Mouse (Mus musculus) lung, postnatal 0 days (tissue): ENCODE results near the gene Pdlim7. TPM values are rescaled to one million over a fixed set of nuclear protein-coding genes. Genes with fewer than 3 reads are reported as not detected.

Experiments
- ATAC-seq: fragments of 200-750 bp; cut with Nextera tagmentation; 2 replicates; pipeline ENCODE4 v1.8.0; 2017; ENCODE audit warnings: moderate library complexity
- DNase-seq: peaks from one replicate; pipeline ENCODE4 v3.0.0-alpha.2; 2016; ENCODE audit warnings: low spot score
- H3K27ac ChIP-seq: fragments of 300-500 bp; sonication (generic); 2 replicates; pipeline ENCODE4 v1.5.1; 2014; ENCODE audit warnings: antibody characterized with exemption, mild to moderate bottlenecking, low read length, mixed read lengths
- H3K27me3 ChIP-seq: fragments of 300-500 bp; sonication (generic); replicated peaks from 2 replicates; pipeline ENCODE4 v1.6.1; 2014; ENCODE audit warnings: low read length, mixed read lengths; ENCODE audit not compliant: insufficient read depth
- H3K36me3 ChIP-seq: fragments of 300-500 bp; sonication (generic); 2 replicates; pipeline ENCODE4 v1.6.1; 2014; ENCODE audit warnings: low read length, mixed read lengths; ENCODE audit not compliant: insufficient read depth
- H3K4me1 ChIP-seq: fragments of 300-500 bp; sonication (generic); 2 replicates; pipeline ENCODE4 v1.6.1; 2014; ENCODE audit warnings: antibody characterized with exemption, low read depth, low read length, mixed read lengths; ENCODE audit not compliant: insufficient read depth
- H3K4me2 ChIP-seq: fragments of 300-500 bp; sonication (generic); replicated peaks from 2 replicates; pipeline ENCODE4 v1.6.1; 2014; ENCODE audit warnings: low read depth, mild to moderate bottlenecking, low read length, moderate library complexity, mixed read lengths
- H3K4me3 ChIP-seq: fragments of 300-500 bp; sonication (generic); 2 replicates; pipeline ENCODE4 v1.5.1; 2014; ENCODE audit warnings: low read depth, low read length
- H3K9ac ChIP-seq: fragments of 300-500 bp; sonication (generic); replicated peaks from 2 replicates; pipeline ENCODE4 v1.6.1; 2014; ENCODE audit warnings: low read depth, mild to moderate bottlenecking
- H3K9me3 ChIP-seq: fragments of 300-500 bp; sonication (generic); 2 replicates; pipeline ENCODE4 v1.6.1; 2016; ENCODE audit warnings: low read length, mixed read lengths
- CTCF ChIP-seq: IDR thresholded peaks from 2 replicates; pipeline ENCODE4 v1.5.1; 2016; ENCODE audit warnings: antibody characterized with exemption, mild to moderate bottlenecking
- EP300 ChIP-seq: IDR thresholded peaks from 2 replicates; pipeline ENCODE4 v1.6.1; 2016; ENCODE audit warnings: antibody characterized with exemption, mild to moderate bottlenecking, control low read depth
- WGBS: fragments of 180-500 bp; shearing (Covaris S2); extraction: QIAGEN DNeasy Blood & Tissue Kit; methylation state at CpG from one replicate; pipeline ENCODE4 v1.1.7; 2014; 5-methylcytosine and 5-hydroxymethylcytosine counted together
- polyA plus RNA-seq: library from polyadenylated mRNA; unstranded; fragments of >200 nt; fragmentation: Nextera tagmentation; extraction: Ambion mirVana; gene quantifications from 2 replicates; pipeline ENCODE4 v1.2.1, GENCODE M21; 2015

The Pdlim7 gene
- polyA plus RNA-seq, 1 experiment from 2014 or later, result 111 TPM

DNA sequence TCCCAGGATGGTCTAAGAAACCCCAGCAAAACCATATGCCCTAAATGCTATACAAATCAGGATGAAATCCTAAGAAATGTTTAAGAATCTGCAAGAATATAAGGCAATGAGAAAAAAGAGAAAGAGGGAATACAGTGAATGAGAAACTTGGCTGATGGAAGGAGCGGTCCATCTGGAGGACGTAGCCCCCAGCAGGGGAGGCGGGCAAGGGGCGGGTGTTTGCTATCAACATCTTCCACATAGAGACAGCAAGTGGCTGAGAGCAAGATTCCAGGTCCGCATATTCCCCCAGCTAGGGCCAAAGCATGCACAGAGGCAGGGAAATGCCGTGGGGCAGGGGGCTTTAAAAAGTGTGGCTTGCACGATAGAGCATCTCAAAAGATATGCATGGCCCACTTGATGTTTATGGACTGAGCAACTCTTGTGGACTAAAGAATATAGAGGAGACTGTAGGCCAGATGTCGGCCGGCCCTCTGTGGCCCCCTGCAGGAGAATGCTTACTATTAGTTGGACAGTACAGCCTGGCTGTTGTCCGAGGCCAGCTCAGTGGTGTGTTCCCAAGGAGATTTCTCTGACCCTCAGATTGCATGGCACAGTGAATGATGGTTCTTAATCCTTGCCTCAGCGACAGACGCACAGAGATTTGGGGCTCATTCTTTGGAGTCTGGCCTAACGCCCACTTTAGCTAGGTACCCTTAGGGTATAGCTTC is 44.5 kb downstream of the Pdlim7 start:
- TF ChIP-seq CTCF (peak; percentile 73), EP300 (no peak)
- Histone ChIP-seq H3K27me3 (peaks cover 7% of the 10 kb centered on the region; the same call in 1 of the 2 replicates), H3K4me2 (no peak overlapping the region), H3K4me3 (no peak overlapping the region), H3K9ac (no peak overlapping the region), H3K27ac (no peak overlapping the region), H3K9me3 (no peaks in the 10 kb centered on the region), H3K4me1 (peaks cover 20% of the 10 kb centered on the region), H3K36me3 (no peaks in the 10 kb centered on the region)
- WGBS, result 42% methylated on average over 13 of the region's 13 CpGs
- ATAC-seq (peak; percentile 20; the same call in 1 of the 2 replicates), DNase-seq (peak; percentile 73)

GRCm38 (mm10) chr13:55465830-55466440 is 47.5 kb downstream of the Pdlim7 start:
- TF ChIP-seq CTCF (no peak), EP300 (no peak)
- WGBS, result 68% methylated on average over 5 of the region's 5 CpGs
- Histone ChIP-seq H3K4me3 (no peak overlapping the region), H3K27me3 (0 out of 2 replicates have a peak, but pooled peaks cover 7% of the 10 kb centered on the region), H3K36me3 (peaks cover 6% of the 10 kb centered on the region; the same call in 1 of the 2 replicates), H3K9me3 (no peaks in the 10 kb centered on the region), H3K27ac (no peak overlapping the region), H3K9ac (no peak overlapping the region), H3K4me2 (no peak overlapping the region), H3K4me1 (peaks cover 13% of the 10 kb centered on the region)
- DNase-seq, result no peak
- ATAC-seq, result no peak

DNA sequence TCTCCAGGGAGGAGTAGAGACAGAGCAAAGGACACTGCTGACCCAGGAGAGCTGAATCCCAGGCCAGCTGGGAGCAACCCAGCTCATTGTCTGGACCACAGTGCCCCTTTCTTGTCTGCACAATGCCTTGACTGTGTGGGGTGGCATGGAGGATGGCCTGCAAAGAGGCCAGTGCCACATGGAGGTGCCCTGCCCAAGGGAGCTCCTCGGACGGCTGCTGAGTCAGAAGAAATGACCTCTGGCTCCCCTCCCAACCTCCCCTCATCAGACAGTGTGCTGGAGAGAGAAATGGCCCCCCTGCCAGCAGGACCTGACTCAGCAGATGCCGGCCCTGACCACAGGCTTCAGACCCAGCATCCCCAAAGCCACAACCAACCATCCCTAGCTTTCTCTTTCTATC is 48.3 kb downstream of the Pdlim7 start:
- 44% methylated on average over 3 of the region's 3 CpGs for WGBS
- Histone ChIP-seq H3K27ac (no peak overlapping the region), H3K9me3 (no peaks in the 10 kb centered on the region), H3K4me1 (peaks cover 10% of the 10 kb centered on the region; the same call in 1 of the 2 replicates), H3K36me3 (peaks cover 6% of the 10 kb centered on the region; the same call in 1 of the 2 replicates), H3K27me3 (no peaks in the 10 kb centered on the region), H3K4me3 (no peak overlapping the region), H3K4me2 (no peak overlapping the region), H3K9ac (no peak overlapping the region)
- DNase-seq (no peak), ATAC-seq (no peak)
- no peak for TF ChIP-seq CTCF
- no peak for TF ChIP-seq EP300

- Histone ChIP-seq H3K9me3 (no peaks in the 10 kb centered on the region), H3K27me3 (no peaks in the 10 kb centered on the region), H3K27ac (no peak within 1 kb of the TSS), H3K36me3 (peaks cover 8% of the 10 kb centered on the region; the same call in 1 of the 2 replicates), H3K4me2 (peak within 1 kb of the TSS; percentile 88), H3K4me3 (peak within 1 kb of the TSS; percentile 49), H3K9ac (peak within 1 kb of the TSS; percentile 32), H3K4me1 (peaks cover 10% of the 10 kb centered on the region; the same call in 1 of the 2 replicates)
- no peak for TF ChIP-seq CTCF
- TF ChIP-seq EP300, result no peak
- ATAC-seq (peak; percentile 46), DNase-seq (no peak)
- under 1% methylated on average over 59 of the region's 84 CpGs for WGBS
These were observed 49.2 kb downstream of the Pdlim7 start, which contains the start of gene Prr7 for GRCm38 (mm10) chr13:55464027-55464884. Gene Prr7, plus strand, starts transcription at chr13:55464267.

DNA sequence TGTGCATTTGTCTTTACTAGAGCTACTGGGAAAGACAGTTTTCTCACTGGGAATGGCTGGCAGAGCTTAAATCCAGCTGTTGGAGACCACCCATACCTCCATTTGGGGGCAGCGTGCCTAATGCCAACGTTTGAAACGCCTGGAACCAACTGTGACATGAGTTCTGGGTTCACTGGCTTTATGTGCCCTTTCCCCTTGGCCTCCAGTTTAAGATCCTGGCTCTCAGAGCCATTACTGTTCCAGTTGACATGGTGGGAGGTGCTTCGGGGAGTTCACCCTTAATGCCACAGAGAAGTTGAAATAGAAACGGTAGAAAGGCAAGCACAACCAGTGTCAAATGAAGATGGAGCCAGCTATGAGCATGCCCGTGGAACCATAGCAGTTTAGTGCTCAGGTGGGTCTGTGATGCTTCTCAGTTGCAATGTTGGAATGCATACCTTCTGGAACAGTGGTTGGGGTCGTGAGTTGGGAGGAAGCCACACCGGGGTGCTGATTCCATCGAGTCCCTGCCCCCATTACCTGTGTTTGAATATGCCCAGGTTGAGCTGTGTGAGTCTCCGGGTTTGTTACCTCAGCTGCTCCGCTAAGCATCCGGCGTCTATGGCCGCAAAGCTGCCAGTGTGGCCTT is 50.0 kb downstream of the Pdlim7 start:
- H3K4me1 ChIP-seq, result peaks cover 10% of the 10 kb centered on the region; the same call in 1 of the 2 replicates
- H3K4me2 ChIP-seq, result peak overlapping the region; percentile 88
- no peak overlapping the region; the same call in 1 of the 2 replicates for H3K9ac ChIP-seq
- H3K9me3 ChIP-seq, result no peaks in the 10 kb centered on the region
- peak overlapping the region; percentile 49; the same call in 1 of the 2 replicates for H3K4me3 ChIP-seq
- H3K27ac ChIP-seq, result no peak overlapping the region
- TF ChIP-seq CTCF (no peak), EP300 (no peak)
- 16% methylated on average over 14 of the region's 14 CpGs for WGBS
- peaks cover 14% of the 10 kb centered on the region; the same call in 1 of the 2 replicates for H3K36me3 ChIP-seq
- ATAC-seq (no peak), DNase-seq (no peak)
- H3K27me3 ChIP-seq, result no peaks in the 10 kb centered on the region
